Mouse (Mus musculus) spleen, adult 10 weeks (tissue): ENCODE measurements around the gene Fut4. TPM values are rescaled to one million over a fixed set of nuclear protein-coding genes. Genes with fewer than 3 reads are reported as not detected.

Source experiments
- polyA plus RNA-seq: library from polyadenylated mRNA; stranded (reverse); fragments of 350-450 nt; fragmentation: Illumina TruSeq; extraction: RNeasy Lipid Tissue Mini Kit (QIAGEN cat#74804); gene quantifications from one replicate; pipeline ENCODE4 v1.2.3, GENCODE M21; 2015; ENCODE audit warnings: low replicate concordance; ENCODE audit not compliant: insufficient read depth

Fut4 gene
- 11.0 TPM for polyA plus RNA-seq

GRCm38 (mm10) chr9:14752001-14752522, at the start of gene Fut4:
TSS of gene Fut4 (minus strand) at chr9:14752393.

GRCm38 (mm10) chr9:14784039-14785002, 32.1 kb upstream of the Fut4 start, which contains the start of the genes Mre11a and Ankrd49:
TSS of gene Mre11a (plus strand) at chr9:14784654.
TSS of gene Ankrd49 (minus strand) at chr9:14784856.

GRCm38 (mm10) chr9:14770803-14771471, 18.7 kb upstream of the Fut4 start, which contains the start of gene 1700012B09Rik:
TSS of gene 1700012B09Rik (minus strand) at chr9:14771030.

GRCm38 (mm10) chr9:14740151-14740924, 11.9 kb downstream of the Fut4 start, which contains the start of gene Piwil4:
TSS of gene Piwil4 (minus strand) at chr9:14740733.

Other genes starting within 250 kb of the Fut4 start
- 9.1 TPM for gene Amotl1, start 107.3 kb downstream of the Fut4 start, polyA plus RNA-seq
- gene Piwil4, start 11.7 kb downstream of the Fut4 start, polyA plus RNA-seq, result 0.66 TPM
- gene 1700012B09Rik, start 18.6 kb upstream of the Fut4 start, polyA plus RNA-seq, result not detected
- gene Mre11a, start 32.3 kb upstream of the Fut4 start, polyA plus RNA-seq, result 34.6 TPM
- 37.5 TPM for gene Ankrd49, start 32.5 kb upstream of the Fut4 start, polyA plus RNA-seq
- 2.3 TPM for gene Gpr83, start 107.8 kb upstream of the Fut4 start, polyA plus RNA-seq
- 9.8 TPM for gene Izumo1r, start 151.6 kb upstream of the Fut4 start, polyA plus RNA-seq